19 mouse cellular contexts compared by ENCODE assay signal in genomic region chr12:73356696-73357095, GRCm38 (mm10).
"Had no signal": no experiment of that assay in that cellular context is flagged by ENCODE, and none has a peak within 500 bp of the region (broad histone marks: within the 10 kb centered on the region; RNA-seq: fewer than 3 reads in every experiment).

No protein-coding gene starts in this region.

- H3K9me3 ChIP-seq: limb, embryonic 10.5 days; limb, embryonic 13.5 days; liver, embryonic 12.5 days; liver, embryonic 15.5 days; lung, embryonic 15.5 days; midbrain, embryonic 13.5 days had no signal

- DNase-seq: kidney, adult 9 months; kidney, postnatal 14 days; kidney, postnatal 4 days; layer of hippocampus, adult 9-11 months; liver; lung, adult 18-20 months; lung, postnatal 10 days; lung, postnatal 36 days; right cerebral cortex, postnatal 4 days; thymus, adult 2 months; thymus, postnatal 14 days; thymus, postnatal 4 days had no signal

- H3K9ac ChIP-seq: limb, embryonic 13.5 days; liver, embryonic 12.5 days; liver, embryonic 15.5 days; lung, embryonic 15.5 days; midbrain, embryonic 13.5 days had no signal

- H3K4me3 ChIP-seq: limb, embryonic 10.5 days; limb, embryonic 13.5 days; liver, embryonic 12.5 days; liver, embryonic 15.5 days; lung, embryonic 15.5 days; midbrain, embryonic 13.5 days had no signal

- H3K4me1 ChIP-seq: liver, embryonic 15.5 days; lung, embryonic 15.5 days had no signal

- H3K4me2 ChIP-seq: limb, embryonic 13.5 days; liver, embryonic 12.5 days; liver, embryonic 15.5 days; lung, embryonic 15.5 days; midbrain, embryonic 13.5 days had no signal

- H3K27ac ChIP-seq: limb, embryonic 13.5 days; liver, embryonic 12.5 days; liver, embryonic 15.5 days; lung, embryonic 15.5 days; midbrain, embryonic 13.5 days; stomach, postnatal 0 days had no signal

- H3K27me3 ChIP-seq: liver, embryonic 12.5 days; liver, embryonic 15.5 days; lung, embryonic 15.5 days; midbrain, embryonic 13.5 days had no signal

- ATAC-seq: liver, embryonic 12.5 days; midbrain, embryonic 13.5 days had no signal

- H3K36me3 ChIP-seq: limb, embryonic 13.5 days; liver, embryonic 12.5 days; liver, embryonic 15.5 days; lung, embryonic 15.5 days had no signal
